Mouse (Mus musculus) bone marrow, adult 2 months (tissue): ENCODE measurements around the gene Akirin2.

Experiments
- CTCF ChIP-seq: fragments of 200-500 bp; IDR thresholded peaks from 2 replicates; pipeline ENCODE4 v1.5.1; 2011; ENCODE audit warnings: low read length, control low read depth; ENCODE audit not compliant: control insufficient read depth, insufficient read depth
- POLR2A ChIP-seq: fragments of 200-500 bp; IDR thresholded peaks from 2 replicates; pipeline ENCODE4 v1.6.1; 2011; ENCODE audit warnings: low read depth, mild to moderate bottlenecking, control low read depth, low read length, borderline replicate concordance; ENCODE audit not compliant: control insufficient read depth

DNA sequence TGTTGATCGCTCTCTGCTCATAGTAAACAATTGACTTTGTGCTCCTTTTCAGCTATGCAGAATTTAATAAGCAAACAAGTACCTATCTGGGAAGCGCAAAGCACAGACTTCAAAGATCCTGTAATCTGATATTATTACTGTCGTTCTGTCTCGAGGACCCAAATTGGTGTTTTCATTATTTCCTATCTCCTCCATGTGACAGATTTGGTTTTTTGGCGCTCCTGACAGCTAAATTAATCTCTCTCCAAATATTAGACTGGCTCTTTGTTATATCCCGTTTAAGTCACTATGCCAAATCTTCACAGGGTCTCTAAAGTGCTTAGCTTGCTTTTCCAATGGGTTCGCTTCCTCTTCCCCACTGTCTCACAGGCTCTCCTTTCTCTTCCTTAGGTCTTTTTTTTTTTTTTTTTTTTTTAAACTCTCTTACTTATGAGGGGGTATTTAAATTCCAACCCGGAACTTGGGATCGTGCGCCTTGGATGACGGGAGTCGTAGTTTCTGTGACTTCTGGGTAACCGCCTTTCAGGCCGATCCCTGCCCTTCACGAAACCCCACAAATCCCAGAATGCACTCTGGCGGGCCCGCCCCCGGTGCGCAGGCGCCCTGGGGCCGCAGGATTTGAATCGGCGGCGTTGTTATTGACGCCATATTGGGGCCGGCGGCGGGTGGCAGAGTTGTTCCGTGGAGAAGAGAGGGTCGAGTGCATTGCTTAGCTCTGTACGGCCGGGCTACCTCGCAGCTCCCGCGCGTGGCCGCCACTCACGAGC lies 573 bp upstream of the Akirin2 start:
- TF ChIP-seq CTCF (no peak), POLR2A (peak; percentile 87; the same call in 1 of the 2 replicates)
